Mouse (Mus musculus): Measurements from ENCODE around the gene Abcb5.
"Not testable (repeated sequence)": the region's sequence is repeated elsewhere in the genome, so short reads cannot be mapped to it uniquely, and the experiment has no call there.

The Abcb5 gene
- long read RNA-seq, experiment 1 = 0 reads
- long read RNA-seq, experiment 2 = 0 reads

DNA sequence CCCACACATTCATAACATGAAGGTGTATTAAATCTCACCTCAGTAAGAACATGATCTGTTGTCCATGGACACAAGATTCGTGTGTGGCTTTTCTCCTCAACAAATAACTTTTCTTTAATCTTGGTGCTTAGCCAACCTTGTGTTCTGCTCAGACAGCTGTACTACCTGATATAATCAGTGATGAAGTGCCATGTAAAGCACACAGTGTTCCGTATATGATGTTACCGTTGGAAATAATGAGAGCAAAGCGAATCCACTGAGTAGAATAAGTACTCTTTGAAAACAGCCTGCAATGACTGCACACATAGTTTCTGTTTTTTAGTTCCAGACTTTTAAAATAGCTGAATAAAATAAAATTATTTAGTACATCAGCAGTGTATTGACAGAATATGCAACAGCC, at the start of gene Abcb5:
Gene Abcb5, minus strand, starts transcription at position 101 of the 400 bp plus-strand sequence.
- intact Hi-C loops (cut with DNase I) = no loop called here

DNA sequence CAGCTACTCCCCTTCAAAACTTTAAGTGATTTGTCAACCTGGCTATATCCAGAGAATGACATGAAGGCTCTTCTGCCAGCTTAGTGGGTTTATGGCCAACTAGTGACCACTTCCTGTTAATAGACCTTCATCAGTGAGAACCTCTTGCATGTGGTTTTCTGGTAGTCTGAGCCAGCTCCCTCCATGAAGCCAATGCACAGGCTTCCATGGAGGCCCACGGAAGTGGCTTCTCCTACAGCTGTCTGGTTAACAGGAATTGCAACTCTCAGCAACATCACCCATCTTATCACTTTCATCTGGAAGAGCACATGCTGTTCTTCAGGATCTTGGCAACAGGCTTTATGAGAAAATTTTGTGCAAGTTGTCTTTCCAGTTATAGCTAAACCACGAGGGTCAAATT, 33.0 kb upstream of the Abcb5 start:
- intact Hi-C loops (cut with DNase I) = loop anchor here (5.0 kb wide), 1 partner anchor 983 kb away; no protein-coding TSS in a partner anchor

GRCm38 (mm10) chr12:118994328-118995166, 28.3 kb upstream of the Abcb5 start:
- intact Hi-C loops (cut with DNase I) = loop anchor here (5.0 kb wide), 1 partner anchor 988 kb away; no protein-coding TSS in a partner anchor

GRCm38 (mm10) chr12:118984852-118985251, 18.6 kb upstream of the Abcb5 start:
- intact Hi-C loops (cut with DNase I) = no loop called here

DNA sequence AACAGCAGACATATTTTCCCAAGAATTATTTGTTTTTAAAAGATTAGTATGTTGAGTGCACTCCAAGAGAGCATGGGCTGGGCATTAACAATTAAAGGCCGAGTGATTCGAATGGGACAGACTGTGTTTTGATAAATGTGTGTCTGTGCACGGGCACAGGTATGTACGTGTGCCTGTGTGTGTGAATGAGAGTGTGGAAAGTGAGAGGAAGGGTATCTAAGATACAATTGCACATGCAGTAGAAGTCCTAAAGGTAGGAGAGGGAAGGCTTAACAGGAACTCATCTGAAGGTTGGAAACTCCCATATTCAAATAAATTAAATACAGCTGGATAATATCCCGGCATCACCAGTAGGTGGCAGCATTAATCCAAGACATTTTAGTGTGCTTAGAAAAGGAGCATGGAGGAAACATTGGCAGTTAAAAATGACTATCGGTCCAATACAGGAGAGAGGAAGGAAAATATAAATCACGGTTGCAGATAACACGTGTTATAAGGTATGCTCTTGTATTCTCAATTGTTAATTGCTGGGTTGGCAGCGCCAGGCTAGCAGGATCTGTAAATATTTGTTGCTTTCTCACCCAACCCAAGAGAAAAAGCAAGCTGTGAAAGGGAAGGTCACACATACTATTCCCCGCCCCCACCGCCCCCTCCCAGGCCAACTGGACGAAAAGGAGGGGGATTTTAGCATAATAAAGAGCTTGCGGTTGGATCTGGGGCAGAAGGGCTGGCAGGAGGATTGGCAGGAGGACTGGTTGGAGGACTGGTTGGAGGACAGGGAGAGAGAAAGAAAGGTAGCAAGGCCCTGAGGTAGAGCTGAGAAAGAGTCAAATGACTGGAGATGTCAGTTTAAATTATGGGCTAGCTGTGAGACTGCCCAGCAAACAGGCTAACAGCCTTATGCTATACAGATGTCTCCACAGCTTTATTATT, 35.6 kb downstream of the Abcb5 start:
- intact Hi-C loops (cut with DNase I) = no loop called here

DNA sequence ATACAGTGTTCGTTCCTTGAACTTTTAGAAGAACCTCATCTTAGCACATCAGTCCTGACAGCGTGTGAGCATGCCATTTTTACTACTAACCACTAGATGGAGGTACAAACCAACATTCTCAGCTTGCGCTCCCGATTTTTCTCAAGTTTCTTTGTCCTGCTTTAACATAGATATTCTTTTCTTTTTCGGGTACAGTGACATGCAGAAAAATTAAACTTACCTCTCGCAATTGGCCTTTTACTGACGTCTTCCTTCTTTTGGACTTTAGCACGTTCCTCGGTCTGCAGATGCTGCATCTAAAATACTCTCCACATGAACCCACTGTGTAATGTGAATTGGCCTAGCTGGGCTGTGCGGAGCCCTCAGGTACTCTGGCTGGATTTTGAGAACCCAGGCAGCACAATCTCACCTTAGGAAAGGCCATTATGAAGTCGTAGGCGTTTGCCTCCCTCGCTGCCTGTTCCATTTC, 39.4 kb downstream of the Abcb5 start:
- intact Hi-C loops (cut with DNase I) = loop anchor here (5.0 kb wide), 1 partner anchor 1055 kb away; no protein-coding TSS in a partner anchor

DNA sequence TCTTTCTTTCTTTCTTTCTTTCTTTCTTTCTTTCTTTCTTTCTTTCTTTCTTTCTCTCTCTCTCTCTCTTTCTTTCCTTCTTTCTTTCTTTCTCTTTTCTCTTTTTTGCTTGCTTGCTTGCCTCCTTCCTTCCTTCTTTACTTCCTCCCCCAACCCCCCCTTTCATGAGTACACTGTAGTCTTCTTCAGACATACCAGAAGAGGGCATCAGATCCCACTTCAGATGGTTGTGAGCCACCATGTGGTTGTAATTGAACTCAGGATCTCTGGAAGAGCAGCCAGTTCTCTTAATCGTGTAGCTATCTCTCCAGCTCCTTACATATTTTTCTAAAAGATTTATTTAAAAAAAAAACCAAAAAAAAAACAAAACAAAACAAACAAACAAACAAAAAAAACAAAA, 42.3 kb downstream of the Abcb5 start:
- intact Hi-C loops (cut with DNase I) = not testable (repeated sequence)

DNA sequence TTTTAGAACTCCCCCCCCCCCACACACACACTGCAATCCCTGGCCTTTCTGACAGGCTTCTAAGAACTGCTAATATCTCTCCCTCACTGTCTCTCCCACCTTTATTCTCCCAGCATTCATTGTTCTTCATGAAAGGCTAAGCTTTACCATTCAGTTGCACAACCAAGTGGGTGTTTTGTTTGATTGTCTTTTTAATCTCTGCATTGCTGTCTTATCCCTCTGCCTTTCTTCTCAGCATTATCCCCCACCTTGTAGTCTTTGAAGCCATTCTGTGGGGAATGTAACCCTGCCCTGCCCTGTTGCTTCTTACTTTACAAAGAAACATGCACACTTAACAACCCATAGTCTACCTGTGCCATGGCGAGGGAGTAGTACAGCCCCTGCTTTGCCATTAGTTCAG, 48.5 kb downstream of the Abcb5 start:
- intact Hi-C loops (cut with DNase I) = no loop called here

DNA sequence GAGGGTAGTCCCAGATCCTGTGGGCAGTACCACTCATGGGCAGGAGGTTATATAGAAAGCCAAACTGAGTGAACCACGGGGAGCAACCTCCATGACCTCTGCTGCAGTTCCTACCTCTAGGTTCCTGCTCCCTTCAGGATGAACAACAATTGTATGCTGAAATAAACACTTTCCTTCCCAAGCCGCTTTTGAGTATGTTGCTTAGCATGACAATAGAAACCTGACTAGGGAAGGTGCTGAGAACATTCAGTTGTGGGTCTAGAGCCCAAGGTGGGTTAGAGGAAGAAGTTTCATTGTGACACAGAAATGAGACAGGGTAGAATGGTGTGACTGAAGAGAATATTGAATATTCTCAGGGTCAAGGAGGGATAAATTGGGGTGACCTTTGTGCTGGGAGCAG, 55.9 kb downstream of the Abcb5 start:
- intact Hi-C loops (cut with DNase I) = no loop called here

DNA sequence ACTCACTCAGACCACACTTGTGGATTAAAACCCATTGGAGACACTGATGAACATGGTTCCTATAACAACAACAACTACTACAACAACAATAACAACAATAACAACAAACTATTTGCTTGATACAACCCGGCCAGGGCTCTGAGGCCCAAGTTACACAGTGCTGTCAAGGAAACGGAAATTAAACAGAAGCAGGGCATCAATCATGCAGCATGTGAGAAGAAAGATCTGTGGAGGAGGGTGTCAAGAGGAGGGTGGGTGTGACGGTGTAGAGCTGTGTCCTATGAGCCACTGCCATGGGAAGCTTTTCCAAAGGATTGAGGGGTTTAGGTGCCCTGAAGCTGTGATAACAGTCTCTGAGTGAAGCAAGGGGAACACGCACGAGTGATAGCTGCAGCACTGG, 64.0 kb downstream of the Abcb5 start:
- intact Hi-C loops (cut with DNase I) = no loop called here

DNA sequence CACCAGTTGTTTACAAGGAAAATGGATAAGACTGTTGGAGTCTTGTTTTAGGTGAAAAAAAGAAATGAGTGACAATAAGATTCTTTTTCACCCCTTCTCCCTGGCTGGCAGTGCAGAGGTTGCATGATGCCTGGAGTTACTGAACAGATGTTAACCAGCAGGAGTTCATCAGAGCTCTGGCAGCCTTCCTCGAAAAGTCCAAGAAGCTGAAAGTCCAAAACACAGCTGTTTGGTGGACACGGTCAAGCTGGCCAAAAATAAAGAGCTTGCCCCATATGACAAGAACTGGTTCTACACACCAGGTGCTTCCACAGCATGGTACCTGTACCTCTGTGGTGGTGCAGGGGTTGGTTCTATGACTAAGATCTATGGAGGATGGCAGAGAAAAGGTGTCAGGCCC, 78.3 kb downstream of the Abcb5 start:
- intact Hi-C loops (cut with DNase I) = no loop called here

DNA sequence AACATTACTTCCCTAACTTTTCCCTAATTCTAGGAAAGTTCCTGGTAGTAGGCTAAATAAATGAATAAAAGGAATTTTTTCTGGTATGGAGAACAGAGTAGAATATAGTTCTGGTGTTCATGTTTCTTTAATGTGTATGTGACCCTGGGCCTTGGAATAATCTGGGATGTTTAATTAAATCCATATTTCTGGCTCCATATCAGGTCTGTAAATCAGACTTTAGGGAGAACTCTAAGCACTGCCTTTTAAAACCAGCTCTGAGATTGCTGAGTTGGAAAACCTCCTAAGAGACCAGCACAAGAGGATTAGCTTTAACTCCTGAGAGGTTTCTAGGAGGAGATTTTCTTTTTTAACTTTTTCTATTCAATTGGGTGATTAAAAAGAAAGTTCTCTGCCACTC, 83.4 kb downstream of the Abcb5 start:
- intact Hi-C loops (cut with DNase I) = no loop called here

GRCm38 (mm10) chr12:118872673-118873072, 93.5 kb downstream of the Abcb5 start:
- intact Hi-C loops (cut with DNase I) = no loop called here

- intact Hi-C loops (cut with DNase I) = loop anchor here (10.0 kb wide), 1 partner anchor 861 kb away; no protein-coding TSS in a partner anchor
These were observed 110.1 kb downstream of the Abcb5 start for GRCm38 (mm10) chr12:118856151-118856550.

GRCm38 (mm10) chr12:118854831-118855453, 111.3 kb downstream of the Abcb5 start:
- intact Hi-C loops (cut with DNase I) = loop anchor here (2.0 to 10.0 kb wide), 3 partner anchors 398 to 1034 kb away; no protein-coding TSS in a partner anchor

GRCm38 (mm10) chr12:118854401-118854800, 111.8 kb downstream of the Abcb5 start:
- intact Hi-C loops (cut with DNase I) = loop anchor here (2.0 to 10.0 kb wide), 3 partner anchors 398 to 1034 kb away; no protein-coding TSS in a partner anchor

- intact Hi-C loops (cut with DNase I) = loop anchor here (10.0 kb wide), 1 partner anchor 859 kb away; no protein-coding TSS in a partner anchor
These were observed 112.9 kb downstream of the Abcb5 start for GRCm38 (mm10) chr12:118853331-118853730.

DNA sequence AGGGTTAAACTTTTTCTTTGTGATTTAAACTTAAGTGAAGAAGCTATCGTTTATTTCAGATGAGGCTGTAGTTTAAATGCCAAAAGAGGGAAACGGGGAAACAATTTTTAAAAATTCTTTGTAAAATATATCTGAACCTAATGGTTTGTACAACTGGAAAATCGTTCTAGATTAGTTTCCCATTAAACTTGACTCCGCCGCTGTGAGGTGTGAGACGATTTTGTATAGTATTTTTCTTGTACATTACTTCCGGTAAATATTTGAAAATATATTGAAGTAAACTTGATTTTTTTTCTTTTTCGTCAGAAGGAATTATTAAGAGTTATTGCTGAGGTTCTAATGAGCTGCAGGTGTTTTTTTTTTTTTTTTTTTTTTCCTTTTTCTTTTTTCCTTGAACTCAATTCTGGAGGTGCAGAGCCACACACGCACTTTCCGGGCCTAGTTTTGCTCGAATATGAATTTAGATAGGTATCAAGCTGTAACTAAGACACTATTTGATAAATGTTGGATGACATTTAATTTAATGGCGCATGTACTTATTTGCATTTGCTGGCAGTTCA, 115.3 kb downstream of the Abcb5 start:
- intact Hi-C loops (cut with DNase I) = loop anchor here (10.0 kb wide), 1 partner anchor 856 kb away; no protein-coding TSS in a partner anchor

- intact Hi-C loops (cut with DNase I) = loop anchor here (10.0 kb wide), 1 partner anchor 855 kb away; no protein-coding TSS in a partner anchor
These were observed 116.2 kb downstream of the Abcb5 start for GRCm38 (mm10) chr12:118849996-118850395.

GRCm38 (mm10) chr12:118849203-118849861, 116.9 kb downstream of the Abcb5 start:
- intact Hi-C loops (cut with DNase I) = no loop called here
